Mouse (Mus musculus) stomach, postnatal 0 days (tissue): Measurements from ENCODE around the gene Gm13090.

Source experiments
- CTCF ChIP-seq: IDR thresholded peaks from 2 replicates; pipeline ENCODE4 v1.5.1; 2016; ENCODE audit warnings: antibody characterized with exemption, low read depth, mild to moderate bottlenecking, moderate library complexity
- EP300 ChIP-seq: optimal IDR thresholded peaks from 2 replicates; pipeline ENCODE3; 2016; ENCODE audit warnings: antibody characterized with exemption

DNA sequence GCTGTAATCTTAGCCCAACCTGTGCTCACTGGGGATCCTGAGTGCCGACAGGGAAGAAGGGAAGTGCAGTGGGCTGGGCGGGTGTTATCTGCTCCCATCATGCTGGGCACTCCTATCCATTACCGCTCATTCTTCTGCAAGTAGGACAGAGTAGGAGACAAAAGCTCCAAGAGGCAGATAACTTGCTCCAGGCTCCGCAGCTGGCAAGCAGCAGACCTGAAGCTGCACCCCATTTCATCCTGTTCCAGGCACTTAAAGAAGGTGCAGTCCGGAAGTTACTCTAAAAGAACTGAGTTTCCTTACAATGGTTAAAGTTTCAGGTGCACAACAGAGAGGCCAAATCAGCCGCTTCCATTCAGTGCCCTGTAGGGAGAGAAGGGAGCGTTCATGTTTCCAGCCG, 21.9 kb downstream of the Gm13090 start:
- TF ChIP-seq EP300, result no peak
- no peak for TF ChIP-seq CTCF
